Mouse (Mus musculus): ENCODE data around the gene Slc13a2.

- TF ChIP-seq CTCF (IDR thresholded peaks at IDR 0.05; ENCODE audit: low read depth) (no peak), EP300 (IDR thresholded peaks at IDR 0.05; ENCODE audit: low read depth) (no peak)
Measured at GRCm38 (mm10) chr11:78434052-78434451, 12.0 kb upstream of the Slc13a2 start.
